Mouse (Mus musculus) heart, embryonic 10.5 days (tissue): ENCODE results near the gene Arfrp1. TPM values are rescaled to one million over a fixed set of nuclear protein-coding genes. Genes with fewer than 3 reads are reported as not detected.

Source experiments
- DNase-seq: peaks from one replicate; pipeline ENCODE4 v3.0.0-alpha.2; 2017; ENCODE audit warnings: low spot score
- H3K27ac ChIP-seq: fragments of 300-500 bp; sonication (generic); 2 replicates; pipeline ENCODE4 v1.5.1; 2016; ENCODE audit warnings: mild to moderate bottlenecking
- H3K27me3 ChIP-seq: fragments of 300-500 bp; sonication (generic); 2 replicates; pipeline ENCODE4 v1.6.1; 2016; ENCODE audit warnings: mild to moderate bottlenecking; ENCODE audit not compliant: poor library complexity, insufficient read depth, severe bottlenecking
- H3K36me3 ChIP-seq: fragments of 300-500 bp; sonication (generic); 2 replicates; pipeline ENCODE4 v1.6.1; 2016; ENCODE audit warnings: mild to moderate bottlenecking, moderate library complexity
- H3K4me1 ChIP-seq: fragments of 300-500 bp; sonication (generic); 2 replicates; pipeline ENCODE4 v1.6.1; 2016; ENCODE audit warnings: mild to moderate bottlenecking
- H3K4me3 ChIP-seq: fragments of 300-500 bp; sonication (generic); 2 replicates; pipeline ENCODE4 v1.5.1; 2016; ENCODE audit warnings: mild to moderate bottlenecking, moderate library complexity
- H3K9me3 ChIP-seq: fragments of 300-500 bp; sonication (generic); 2 replicates; pipeline ENCODE4 v1.6.1; 2016; ENCODE audit warnings: mild to moderate bottlenecking, moderate library complexity
- WGBS: fragments of 180-500 bp; shearing (Covaris S2); methylation state at CpG from one replicate; pipeline ENCODE4 v1.1.7; 2016; 5-methylcytosine and 5-hydroxymethylcytosine counted together
- polyA plus RNA-seq: library from polyadenylated mRNA; unstranded; fragments of >200 nt; fragmentation: Nextera tagmentation; extraction: Ambion mirVana; gene quantifications from 2 replicates; pipeline ENCODE4 v1.2.1, GENCODE M21; 2016

Gene Arfrp1
- polyA plus RNA-seq, 1 experiment from 2014 or later: 65.6 TPM

DNA sequence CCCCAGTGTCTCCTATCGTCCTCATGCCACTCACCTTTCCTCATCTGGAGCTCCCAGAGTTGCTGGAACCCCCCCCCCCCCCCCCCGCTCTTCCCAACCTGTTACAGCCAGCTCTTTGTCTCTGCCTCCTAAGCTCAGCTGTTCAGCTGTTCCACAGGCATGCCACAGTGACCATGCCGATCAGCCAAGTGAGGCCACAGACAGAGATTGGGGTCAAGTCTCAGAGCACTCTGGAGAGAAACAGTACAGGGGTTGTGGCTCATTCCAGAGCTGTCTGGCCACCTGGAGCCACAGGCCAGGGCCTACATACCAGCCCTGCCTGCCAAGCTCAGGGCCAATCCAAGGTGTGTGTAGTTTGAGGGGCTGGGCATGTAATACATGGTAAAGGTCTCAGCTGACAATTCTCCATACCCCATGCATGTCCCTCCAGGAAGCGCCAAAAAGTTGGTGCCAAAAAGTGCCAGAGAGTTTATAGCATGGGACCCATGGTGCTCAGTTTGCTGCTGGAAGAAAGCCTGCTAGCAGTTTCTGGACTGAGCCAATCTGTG is 21.5 kb upstream of the Arfrp1 start:
- H3K4me3 ChIP-seq: no peak overlapping the region
- no peaks in the 10 kb centered on the region for H3K27me3 ChIP-seq
- DNase-seq: no peak
- 84% methylated on average over 3 of the region's 4 CpGs for WGBS
- no peaks in the 10 kb centered on the region; the same call in 1 of the 2 replicates for H3K4me1 ChIP-seq
- peaks cover 77% of the 10 kb centered on the region for H3K36me3 ChIP-seq
- H3K27ac ChIP-seq: no peak overlapping the region
- H3K9me3 ChIP-seq: no peaks in the 10 kb centered on the region

- no peak for DNase-seq
- Histone ChIP-seq H3K4me1 (no peaks in the 10 kb centered on the region; the same call in 1 of the 2 replicates), H3K9me3 (no peaks in the 10 kb centered on the region), H3K36me3 (peaks cover 77% of the 10 kb centered on the region), H3K27me3 (no peaks in the 10 kb centered on the region), H3K4me3 (no peak overlapping the region), H3K27ac (no peak overlapping the region)
- WGBS: 76% methylated on average over 3 of the region's 3 CpGs
Observed at GRCm38 (mm10) chr2:181385885-181386284, 20.7 kb upstream of the Arfrp1 start.

DNA sequence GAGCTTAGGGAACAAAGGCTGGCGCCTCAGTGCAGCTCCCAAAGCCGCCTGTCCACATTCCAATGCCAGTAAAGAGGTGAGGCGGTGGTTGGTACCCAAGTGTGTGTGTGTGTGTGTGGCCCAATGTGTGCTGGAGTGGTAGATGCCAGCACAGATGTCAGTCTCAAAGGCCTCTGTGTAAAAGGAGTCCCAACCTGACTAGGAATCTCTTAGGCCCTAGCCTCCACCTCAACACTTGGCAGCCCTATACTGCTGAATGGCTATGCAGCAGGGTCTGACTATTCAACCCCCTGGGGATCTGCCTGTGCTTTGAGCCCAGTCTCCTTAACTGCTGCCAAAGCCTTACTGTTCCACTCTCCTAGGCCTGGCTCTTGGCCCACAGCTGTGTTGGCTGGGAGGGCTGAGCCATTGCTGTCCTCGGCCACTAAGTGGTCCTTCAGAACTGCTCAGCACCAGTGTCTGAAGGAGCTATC is 19.8 kb upstream of the Arfrp1 start:
- H3K4me3 ChIP-seq: no peak overlapping the region
- peaks cover 77% of the 10 kb centered on the region for H3K36me3 ChIP-seq
- no peak overlapping the region for H3K27ac ChIP-seq
- DNase-seq: no peak
- H3K9me3 ChIP-seq: no peaks in the 10 kb centered on the region
- no peaks in the 10 kb centered on the region for H3K27me3 ChIP-seq
- no peaks in the 10 kb centered on the region; the same call in 1 of the 2 replicates for H3K4me1 ChIP-seq
- WGBS: 82% methylated on average over 4 of the region's 4 CpGs

DNA sequence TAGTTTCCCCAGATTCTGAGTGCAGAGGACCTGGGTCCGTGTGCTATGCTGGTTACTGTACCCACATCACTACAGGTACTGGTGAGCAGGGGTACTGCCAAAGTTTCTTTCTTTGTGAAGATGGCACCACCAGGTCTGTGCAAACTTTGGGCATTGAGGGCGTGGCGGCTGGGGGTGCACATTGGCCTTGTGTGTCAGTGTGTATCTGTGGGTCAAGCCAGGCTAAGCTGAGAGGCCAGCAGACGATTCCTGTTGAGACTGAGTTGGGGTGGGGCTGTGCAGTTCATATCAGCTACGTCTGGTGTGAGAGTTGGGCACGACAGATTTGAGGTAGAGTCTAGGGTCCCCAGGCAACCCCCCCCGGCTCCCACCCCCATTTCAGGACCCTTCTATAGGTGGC is 19.3 kb upstream of the Arfrp1 start:
- Histone ChIP-seq H3K9me3 (no peaks in the 10 kb centered on the region), H3K27me3 (no peaks in the 10 kb centered on the region), H3K27ac (no peak overlapping the region), H3K4me1 (no peaks in the 10 kb centered on the region; the same call in 1 of the 2 replicates), H3K4me3 (no peak overlapping the region), H3K36me3 (peaks cover 79% of the 10 kb centered on the region)
- no peak for DNase-seq
- WGBS: 81% methylated on average over 7 of the region's 7 CpGs

DNA sequence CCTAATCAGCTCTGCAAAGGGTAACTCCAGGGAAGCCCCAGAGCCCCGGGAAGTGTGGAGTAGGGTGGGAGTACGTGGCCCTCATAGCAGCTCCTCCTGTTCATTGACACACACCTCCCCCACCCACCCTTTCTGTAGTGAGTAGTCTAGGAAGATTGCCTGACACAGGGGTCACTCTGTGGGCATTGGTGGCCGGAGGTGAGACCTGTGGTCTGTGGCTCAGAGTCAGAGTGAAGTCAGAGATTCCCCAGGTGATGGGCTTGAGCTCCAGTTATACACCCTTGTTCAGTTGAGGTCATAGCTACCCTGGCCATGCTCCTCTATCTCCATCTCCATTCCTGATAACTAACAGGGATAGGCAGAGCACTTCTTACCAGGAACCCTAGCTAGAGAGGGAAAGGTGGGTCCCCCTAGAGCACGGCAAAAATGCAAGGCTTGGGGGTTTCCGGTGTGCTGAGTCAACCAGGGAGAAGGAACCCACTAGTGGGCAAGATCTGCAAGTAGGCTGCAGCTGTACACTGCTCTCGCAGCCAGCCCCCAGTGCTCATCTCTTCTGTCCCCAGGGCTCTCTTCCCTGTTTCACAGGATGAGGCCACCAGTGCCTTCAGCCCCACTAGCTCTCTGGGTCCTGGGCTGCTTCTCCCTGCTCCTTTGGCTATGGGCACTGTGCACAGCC is 16.6 kb upstream of the Arfrp1 start:
- Histone ChIP-seq H3K36me3 (peaks cover 86% of the 10 kb centered on the region), H3K4me1 (no peaks in the 10 kb centered on the region; the same call in 1 of the 2 replicates), H3K27me3 (no peaks in the 10 kb centered on the region), H3K4me3 (no peak overlapping the region), H3K27ac (no peak overlapping the region), H3K9me3 (no peaks in the 10 kb centered on the region)
- no peak for DNase-seq
- WGBS: 92% methylated on average over 6 of the region's 6 CpGs

- Histone ChIP-seq H3K36me3 (peaks cover 79% of the 10 kb centered on the region), H3K4me3 (no peak overlapping the region), H3K27me3 (no peaks in the 10 kb centered on the region), H3K27ac (no peak overlapping the region), H3K9me3 (no peaks in the 10 kb centered on the region), H3K4me1 (no peaks in the 10 kb centered on the region; the same call in 1 of the 2 replicates)
- DNase-seq: no peak
- WGBS: 83% methylated on average over 5 of the region's 5 CpGs
Observed at GRCm38 (mm10) chr2:181381107-181381506, 15.9 kb upstream of the Arfrp1 start.

DNA sequence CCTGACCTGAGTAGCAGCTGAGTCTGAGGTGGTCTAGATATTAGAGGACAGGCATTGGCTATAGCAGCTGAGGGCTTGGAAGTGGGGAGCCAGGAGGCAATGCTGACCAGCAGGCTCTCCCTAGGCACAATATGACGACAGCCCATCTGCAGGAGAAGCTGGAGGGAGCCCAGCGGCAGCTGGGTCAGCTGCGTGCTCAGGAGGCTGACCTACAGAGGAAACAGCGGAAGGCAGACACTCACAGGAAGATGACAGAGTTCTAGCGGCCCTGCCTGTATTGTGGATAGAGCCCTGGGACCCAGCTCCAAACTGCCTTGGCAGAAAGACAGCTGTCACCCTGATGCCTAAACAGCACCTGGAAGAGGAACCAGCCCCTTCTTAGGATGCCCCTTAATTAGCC is 15.0 kb upstream of the Arfrp1 start:
- Histone ChIP-seq H3K4me1 (no peaks in the 10 kb centered on the region; the same call in 1 of the 2 replicates), H3K36me3 (peaks cover 72% of the 10 kb centered on the region), H3K4me3 (no peak overlapping the region), H3K9me3 (no peaks in the 10 kb centered on the region), H3K27ac (no peak overlapping the region), H3K27me3 (no peaks in the 10 kb centered on the region)
- WGBS: 88% methylated on average over 5 of the region's 5 CpGs
- no peak for DNase-seq

DNA sequence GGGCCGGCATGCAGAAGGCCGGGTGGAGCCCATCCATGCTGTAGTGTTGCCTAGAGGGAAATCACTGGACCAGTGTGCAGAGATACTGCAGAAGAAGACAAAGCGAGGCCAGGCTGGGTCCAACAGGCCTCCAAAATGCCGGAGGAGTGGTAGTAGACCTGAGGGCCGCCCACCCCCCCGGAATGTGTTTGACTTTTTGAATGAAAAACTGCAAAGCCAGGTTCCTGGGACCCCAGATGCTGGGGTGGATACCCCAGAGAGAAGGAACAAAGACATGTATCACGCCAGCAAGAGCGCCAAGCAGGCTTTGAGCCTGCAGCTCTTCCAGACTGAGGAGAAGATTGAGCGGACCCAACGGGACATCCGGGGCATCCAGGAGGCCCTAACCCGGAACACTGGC is 14.6 kb upstream of the Arfrp1 start, which contains the start of gene Lime1:
TSS of gene Lime1 (plus strand) at position 301 of the 400 bp plus-strand sequence.
- WGBS: 93% methylated on average over 12 of the region's 12 CpGs
- H3K27ac ChIP-seq: no peak within 1 kb of the TSS
- H3K4me3 ChIP-seq: no peak within 1 kb of the TSS
- no peaks in the 10 kb centered on the region for H3K9me3 ChIP-seq
- H3K27me3 ChIP-seq: no peaks in the 10 kb centered on the region
- no peaks in the 10 kb centered on the region; the same call in 1 of the 2 replicates for H3K4me1 ChIP-seq
- peaks cover 67% of the 10 kb centered on the region for H3K36me3 ChIP-seq
- no peak for DNase-seq

- DNase-seq: no peak
- Histone ChIP-seq H3K4me1 (no peaks in the 10 kb centered on the region; the same call in 1 of the 2 replicates), H3K27ac (no peak overlapping the region), H3K27me3 (no peaks in the 10 kb centered on the region), H3K4me3 (no peak overlapping the region), H3K9me3 (no peaks in the 10 kb centered on the region), H3K36me3 (peaks cover 57% of the 10 kb centered on the region)
- WGBS: 84% methylated on average over 5 of the region's 5 CpGs
Observed at GRCm38 (mm10) chr2:181378701-181379100, 13.5 kb upstream of the Arfrp1 start.

- Histone ChIP-seq H3K36me3 (peaks cover 42% of the 10 kb centered on the region), H3K27ac (no peak overlapping the region), H3K9me3 (no peaks in the 10 kb centered on the region)
Observed at GRCm38 (mm10) chr2:181377230-181377629, 12.0 kb upstream of the Arfrp1 start.

GRCm38 (mm10) chr2:181375787-181376186 is 10.6 kb upstream of the Arfrp1 start:
- H3K36me3 ChIP-seq: peaks cover 33% of the 10 kb centered on the region
- no peak for DNase-seq
- H3K27me3 ChIP-seq: no peaks in the 10 kb centered on the region
- H3K4me3 ChIP-seq: no peak overlapping the region
- H3K4me1 ChIP-seq: no peaks in the 10 kb centered on the region
- H3K9me3 ChIP-seq: no peaks in the 10 kb centered on the region
- H3K27ac ChIP-seq: no peak overlapping the region
- 91% methylated on average over 2 of the region's 2 CpGs for WGBS

More at GRCm38 (mm10) chr2:181377230-181377629, 12.0 kb upstream of the Arfrp1 start:
- Histone ChIP-seq H3K4me1 (no peaks in the 10 kb centered on the region), H3K4me3 (no peak overlapping the region), H3K27me3 (no peaks in the 10 kb centered on the region)
- WGBS: 70% methylated on average over 2 of the region's 2 CpGs
- DNase-seq: no peak

- Histone ChIP-seq H3K9me3 (no peaks in the 10 kb centered on the region), H3K36me3 (peaks cover 23% of the 10 kb centered on the region)
- WGBS: 91% methylated on average over 5 of the region's 5 CpGs
Observed at GRCm38 (mm10) chr2:181370001-181370400, 4.8 kb upstream of the Arfrp1 start.

DNA sequence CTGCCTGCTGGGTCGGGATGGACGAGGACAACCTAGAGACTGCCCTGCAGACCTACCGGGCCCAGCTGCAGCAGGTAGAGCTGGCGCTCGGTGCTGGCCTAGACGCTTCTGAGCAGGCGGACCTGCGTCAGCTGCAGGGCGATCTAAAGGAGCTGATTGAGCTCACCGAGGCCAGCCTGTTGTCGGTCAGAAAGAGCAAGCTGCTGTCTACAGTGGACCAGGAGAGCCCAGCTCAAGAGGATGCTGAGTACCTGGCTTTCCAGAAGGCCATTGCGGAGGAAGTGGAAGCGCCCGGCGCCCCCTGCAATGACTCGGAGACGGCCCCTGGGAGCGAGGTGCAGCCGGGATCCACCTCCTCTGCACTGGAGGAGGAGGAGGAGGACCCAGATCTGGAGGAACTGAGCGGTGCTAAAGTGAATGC is 461 bp upstream of the Arfrp1 start:
- peak overlapping the region; percentile 96 for H3K27ac ChIP-seq
- DNase-seq: no peak
- under 1% methylated on average over 20 of the region's 20 CpGs for WGBS
- no peaks in the 10 kb centered on the region for H3K27me3 ChIP-seq
- no peaks in the 10 kb centered on the region for H3K9me3 ChIP-seq
- peak overlapping the region; percentile 78 for H3K4me3 ChIP-seq
- H3K36me3 ChIP-seq: peaks cover 43% of the 10 kb centered on the region
- peaks cover 29% of the 10 kb centered on the region for H3K4me1 ChIP-seq

More at GRCm38 (mm10) chr2:181370001-181370400, 4.8 kb upstream of the Arfrp1 start:
- Histone ChIP-seq H3K27me3 (no peaks in the 10 kb centered on the region), H3K4me3 (no peak overlapping the region), H3K27ac (no peak overlapping the region), H3K4me1 (peaks cover 22% of the 10 kb centered on the region)
- DNase-seq: no peak
